Mouse (Mus musculus) hindbrain, embryonic 15.5 days (tissue): Measurements from ENCODE around the gene Slc9a2. TPM values are rescaled to one million over a fixed set of nuclear protein-coding genes. Genes with fewer than 3 reads are reported as not detected.

Source experiments
- ATAC-seq: fragments of 200-750 bp; cut with Nextera tagmentation; 2 replicates; pipeline ENCODE4 v1.8.0; 2017; ENCODE audit warnings: low read depth, moderate number of reproducible peaks, moderate TSS enrichment; ENCODE audit not compliant: low FRiP score
- H3K27ac ChIP-seq: fragments of 300-500 bp; sonication (generic); replicated peaks from 2 replicates; pipeline ENCODE4 v1.5.1; 2015; ENCODE audit warnings: mild to moderate bottlenecking, inconsistent platforms
- H3K27me3 ChIP-seq: fragments of 300-500 bp; sonication (generic); 2 replicates; pipeline ENCODE4 v1.6.1; 2015; ENCODE audit warnings: control low read depth, inconsistent platforms
- H3K36me3 ChIP-seq: fragments of 300-500 bp; sonication (generic); 2 replicates; pipeline ENCODE4 v1.6.1; 2015; ENCODE audit warnings: control low read depth, inconsistent platforms
- H3K4me1 ChIP-seq: fragments of 300-500 bp; sonication (generic); replicated peaks from 2 replicates; pipeline ENCODE4 v1.6.1; 2015; ENCODE audit warnings: control low read depth, inconsistent platforms
- H3K4me2 ChIP-seq: fragments of 300-500 bp; sonication (generic); 2 replicates; pipeline ENCODE4 v1.6.1; 2015; ENCODE audit warnings: moderate library complexity, mild to moderate bottlenecking, inconsistent platforms
- H3K4me3 ChIP-seq: fragments of 300-500 bp; sonication (generic); 2 replicates; pipeline ENCODE4 v1.5.1; 2015; ENCODE audit warnings: mild to moderate bottlenecking, inconsistent platforms
- H3K9ac ChIP-seq: fragments of 300-500 bp; sonication (generic); 2 replicates; pipeline ENCODE4 v1.6.1; 2015; ENCODE audit warnings: inconsistent platforms
- H3K9me3 ChIP-seq: fragments of 300-500 bp; sonication (generic); 2 replicates; pipeline ENCODE4 v1.6.1; 2016; ENCODE audit warnings: control low read depth, inconsistent platforms
- WGBS: fragments of 180-500 bp; shearing (Covaris S2); methylation state at CpG from one replicate; pipeline ENCODE4 v1.1.7; 2015; 5-methylcytosine and 5-hydroxymethylcytosine counted together
- polyA plus RNA-seq: library from polyadenylated mRNA; unstranded; fragments of >200 nt; fragmentation: Nextera tagmentation; extraction: Ambion mirVana; gene quantifications from 2 replicates; pipeline ENCODE4 v1.2.1, GENCODE M21; 2015

Gene Slc9a2
- polyA plus RNA-seq, 1 experiment from 2014 or later: 0.39 TPM

DNA sequence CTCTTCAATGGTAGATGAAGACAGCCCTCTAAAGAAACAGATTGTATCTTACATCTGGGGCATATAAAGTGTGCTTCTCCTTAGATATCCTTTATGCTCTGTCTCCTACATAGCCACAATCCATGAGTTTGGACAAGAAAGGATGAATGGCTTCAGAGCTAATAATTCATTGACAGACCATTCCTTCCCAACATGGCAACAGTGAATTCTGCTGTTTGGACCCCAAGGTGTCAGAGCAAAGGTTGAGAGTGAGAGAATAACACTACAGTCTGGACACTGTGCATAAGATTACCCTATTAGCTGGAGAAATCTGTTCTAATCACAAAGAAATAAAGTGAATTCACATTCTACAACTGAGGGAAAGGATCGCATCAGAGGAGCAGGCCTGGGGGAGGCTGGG, 115.1 kb downstream of the Slc9a2 start:
- no peak for ATAC-seq
- no peak overlapping the region for H3K4me3 ChIP-seq
- H3K9me3 ChIP-seq: no peaks in the 10 kb centered on the region
- peaks cover 6% of the 10 kb centered on the region for H3K4me1 ChIP-seq
- WGBS: 91% methylated on average over 1 of the region's 1 CpGs
- no peaks in the 10 kb centered on the region for H3K36me3 ChIP-seq
- no peak overlapping the region for H3K4me2 ChIP-seq
- no peak overlapping the region for H3K9ac ChIP-seq
- no peaks in the 10 kb centered on the region for H3K27me3 ChIP-seq
- no peak overlapping the region for H3K27ac ChIP-seq

DNA sequence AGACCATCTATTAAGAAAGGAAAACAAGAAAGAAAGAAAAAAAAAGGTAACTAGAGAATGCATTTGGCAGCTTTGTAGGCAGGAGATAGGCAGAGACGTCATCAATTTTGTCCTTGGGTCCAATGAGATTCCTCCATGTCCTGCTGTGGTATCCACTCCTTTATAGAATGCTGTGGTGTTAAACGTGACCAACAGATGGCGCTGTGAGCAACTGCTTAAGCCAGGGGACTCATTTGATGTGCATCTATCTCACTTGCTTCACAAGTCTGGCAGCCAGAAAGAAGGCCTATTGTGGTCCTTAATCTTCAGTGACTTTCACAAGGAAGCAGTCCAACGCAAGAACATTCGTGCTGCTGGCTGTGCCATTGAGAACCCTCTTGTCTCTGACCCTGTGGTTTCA, 117.0 kb downstream of the Slc9a2 start:
- no peak overlapping the region for H3K4me3 ChIP-seq
- H3K9me3 ChIP-seq: no peaks in the 10 kb centered on the region
- no peaks in the 10 kb centered on the region for H3K4me1 ChIP-seq
- ATAC-seq: peak; percentile 59; the same call in 1 of the 2 replicates
- H3K36me3 ChIP-seq: no peaks in the 10 kb centered on the region
- no peaks in the 10 kb centered on the region for H3K27me3 ChIP-seq
- H3K27ac ChIP-seq: no peak overlapping the region
- H3K9ac ChIP-seq: no peak overlapping the region
- no peak overlapping the region for H3K4me2 ChIP-seq
- 15% methylated on average over 5 of the region's 5 CpGs for WGBS

DNA sequence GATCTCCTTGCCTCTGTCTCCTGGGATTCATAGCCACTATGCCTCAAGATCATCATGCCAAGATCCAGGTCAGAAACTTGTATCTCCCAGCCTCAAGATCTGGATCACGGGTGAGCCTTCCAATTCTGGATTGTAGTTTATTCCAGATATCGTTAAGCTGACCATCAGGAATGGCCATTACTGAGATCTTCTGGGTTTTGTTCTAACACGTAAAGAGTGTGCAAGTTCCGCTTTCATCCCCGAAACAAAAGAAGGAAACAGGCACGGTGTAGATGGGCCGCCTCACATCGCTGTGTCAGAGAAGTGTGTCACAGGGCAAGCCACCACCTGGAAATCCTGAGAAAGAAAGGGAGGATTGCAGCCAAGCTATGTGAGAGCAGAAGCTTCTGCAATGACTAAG, 118.7 kb downstream of the Slc9a2 start:
- H3K27ac ChIP-seq: no peak overlapping the region
- H3K4me3 ChIP-seq: no peak overlapping the region
- no peak overlapping the region for H3K9ac ChIP-seq
- no peak overlapping the region for H3K4me2 ChIP-seq
- no peaks in the 10 kb centered on the region for H3K9me3 ChIP-seq
- 93% methylated on average over 8 of the region's 8 CpGs for WGBS
- H3K36me3 ChIP-seq: no peaks in the 10 kb centered on the region
- no peaks in the 10 kb centered on the region for H3K4me1 ChIP-seq
- no peak for ATAC-seq
- no peaks in the 10 kb centered on the region for H3K27me3 ChIP-seq

DNA sequence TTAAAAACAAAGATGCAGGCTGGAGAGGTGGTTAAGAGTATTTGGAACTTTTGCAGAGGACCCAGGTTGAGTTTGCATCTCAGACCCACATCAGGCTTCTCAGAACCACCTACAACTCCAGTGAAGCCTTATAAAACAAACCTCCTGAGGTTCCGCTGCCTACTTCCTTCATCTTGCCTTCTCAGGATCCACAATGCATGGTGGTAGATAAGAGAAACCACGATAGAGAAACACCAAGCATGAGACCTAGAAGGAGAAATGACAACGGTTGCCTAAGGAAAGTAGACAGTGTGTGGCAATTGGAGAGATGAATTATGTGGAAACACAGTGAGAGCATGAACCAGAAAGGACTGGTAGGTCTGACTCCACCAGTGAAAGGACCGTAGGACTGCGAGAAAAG, 120.5 kb downstream of the Slc9a2 start:
- Histone ChIP-seq H3K4me1 (no peaks in the 10 kb centered on the region), H3K9ac (no peak overlapping the region), H3K4me2 (no peak overlapping the region), H3K36me3 (no peaks in the 10 kb centered on the region), H3K27ac (no peak overlapping the region), H3K27me3 (no peaks in the 10 kb centered on the region), H3K9me3 (no peaks in the 10 kb centered on the region), H3K4me3 (no peak overlapping the region)
- 85% methylated on average over 5 of the region's 5 CpGs for WGBS
- ATAC-seq: no peak

DNA sequence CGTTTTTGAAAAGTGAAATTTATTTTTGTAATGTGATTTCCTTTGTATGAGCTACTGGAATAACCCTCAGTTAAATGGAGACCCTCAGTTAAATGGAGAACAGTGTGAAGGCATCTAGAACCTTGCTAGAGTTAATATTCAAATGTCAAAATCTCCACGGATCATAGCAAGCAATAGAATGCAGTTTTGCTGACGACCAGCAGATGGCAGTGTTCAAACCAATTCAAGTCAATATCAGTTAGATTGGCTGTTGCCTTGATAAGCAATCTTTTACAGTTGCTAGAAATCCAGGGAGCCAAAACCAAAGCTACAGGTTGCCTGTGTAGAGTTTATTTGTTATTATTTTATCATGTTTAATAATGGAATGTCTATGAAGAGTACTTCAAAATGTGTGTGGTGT, 122.4 kb downstream of the Slc9a2 start:
- Histone ChIP-seq H3K36me3 (no peaks in the 10 kb centered on the region), H3K27me3 (no peaks in the 10 kb centered on the region), H3K4me3 (no peak overlapping the region), H3K4me2 (no peak overlapping the region), H3K9ac (no peak overlapping the region), H3K27ac (no peak overlapping the region), H3K9me3 (no peaks in the 10 kb centered on the region), H3K4me1 (no peaks in the 10 kb centered on the region)
- WGBS: 23% methylated on average over 3 of the region's 3 CpGs
- ATAC-seq: no peak

DNA sequence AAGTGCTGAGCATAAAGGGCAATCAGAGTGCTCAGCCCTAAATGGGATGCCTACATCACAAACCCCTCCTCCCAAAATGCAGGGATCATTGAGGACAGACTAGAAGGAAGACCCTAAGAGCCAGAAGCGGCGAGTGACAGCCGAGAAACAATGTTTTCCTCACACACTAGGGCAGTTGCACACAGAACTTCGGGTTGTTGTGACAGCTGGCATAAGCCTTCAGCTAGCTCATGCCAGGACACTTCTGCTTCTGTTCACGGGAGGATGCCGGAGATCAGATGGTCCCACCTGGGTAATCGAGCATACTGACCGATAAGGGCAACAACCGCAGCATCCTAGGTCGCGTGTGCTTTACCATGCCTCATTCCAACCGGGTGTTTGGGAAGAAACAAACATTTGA, 123.7 kb downstream of the Slc9a2 start:
- no peaks in the 10 kb centered on the region for H3K36me3 ChIP-seq
- no peaks in the 10 kb centered on the region for H3K4me1 ChIP-seq
- no peak for ATAC-seq
- no peak overlapping the region for H3K27ac ChIP-seq
- 90% methylated on average over 12 of the region's 12 CpGs for WGBS
- H3K4me3 ChIP-seq: no peak overlapping the region
- H3K27me3 ChIP-seq: no peaks in the 10 kb centered on the region
- H3K9ac ChIP-seq: no peak overlapping the region
- no peak overlapping the region for H3K4me2 ChIP-seq
- no peaks in the 10 kb centered on the region for H3K9me3 ChIP-seq

DNA sequence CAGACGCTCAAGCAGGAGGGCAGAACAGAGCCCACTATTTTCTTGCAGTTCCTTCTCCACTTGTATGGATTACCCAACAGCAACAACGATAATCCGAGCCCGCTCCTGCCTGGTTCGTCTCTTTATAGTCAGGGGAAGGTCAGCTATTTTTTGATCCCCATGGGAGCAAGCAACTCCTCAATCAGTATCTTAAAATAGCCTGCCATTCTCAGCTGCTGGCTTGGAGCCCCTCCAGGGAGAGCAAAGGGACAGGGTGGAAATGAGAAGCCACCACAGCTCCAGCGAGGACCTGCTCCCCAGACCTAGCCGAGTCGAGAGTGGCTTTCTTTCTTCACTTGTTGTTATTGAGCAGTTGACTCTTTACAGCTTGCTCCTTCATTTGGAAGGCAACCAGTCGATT, 125.0 kb downstream of the Slc9a2 start, which contains the start of gene Tmem182:
Tmem182 (plus strand) TSS at position 251 of the 400 bp plus-strand sequence.
- no peaks in the 10 kb centered on the region for H3K9me3 ChIP-seq
- WGBS: 72% methylated on average over 9 of the region's 9 CpGs

DNA sequence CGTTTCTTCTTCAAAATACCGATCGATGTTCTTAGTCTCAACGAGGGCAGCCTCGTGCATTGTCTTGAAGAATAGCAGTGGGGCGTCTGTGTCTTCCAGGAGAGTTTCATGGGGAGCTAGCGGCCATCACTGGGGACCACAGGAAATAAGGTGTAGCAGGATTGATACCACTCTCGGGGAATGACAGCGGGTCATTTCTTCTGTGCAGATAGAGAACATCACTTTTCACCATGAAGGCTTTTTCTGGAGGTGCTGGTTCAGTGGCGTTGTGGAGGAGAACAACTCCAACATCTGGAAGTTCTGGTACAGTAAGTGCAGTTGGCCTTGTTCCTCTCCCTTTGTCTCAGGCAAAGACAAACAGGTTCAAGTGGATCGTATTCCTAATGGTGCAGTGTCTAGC, 125.5 kb downstream of the Slc9a2 start:
- Histone ChIP-seq H3K9ac (no peak overlapping the region), H3K36me3 (no peaks in the 10 kb centered on the region), H3K27ac (no peak overlapping the region), H3K27me3 (no peaks in the 10 kb centered on the region), H3K4me3 (no peak overlapping the region), H3K9me3 (no peaks in the 10 kb centered on the region), H3K4me2 (no peak overlapping the region), H3K4me1 (no peaks in the 10 kb centered on the region)
- WGBS: 92% methylated on average over 11 of the region's 11 CpGs
- no peak for ATAC-seq

More for the DNA sequence above, 125.0 kb downstream of the Slc9a2 start, which contains the start of gene Tmem182:
- H3K27ac ChIP-seq: no peak within 1 kb of the TSS
- no peaks in the 10 kb centered on the region for H3K36me3 ChIP-seq
- H3K4me1 ChIP-seq: no peaks in the 10 kb centered on the region
- no peaks in the 10 kb centered on the region for H3K27me3 ChIP-seq
- H3K9ac ChIP-seq: no peak within 1 kb of the TSS
- no peak within 1 kb of the TSS for H3K4me2 ChIP-seq
- H3K4me3 ChIP-seq: no peak within 1 kb of the TSS
- no peak for ATAC-seq

DNA sequence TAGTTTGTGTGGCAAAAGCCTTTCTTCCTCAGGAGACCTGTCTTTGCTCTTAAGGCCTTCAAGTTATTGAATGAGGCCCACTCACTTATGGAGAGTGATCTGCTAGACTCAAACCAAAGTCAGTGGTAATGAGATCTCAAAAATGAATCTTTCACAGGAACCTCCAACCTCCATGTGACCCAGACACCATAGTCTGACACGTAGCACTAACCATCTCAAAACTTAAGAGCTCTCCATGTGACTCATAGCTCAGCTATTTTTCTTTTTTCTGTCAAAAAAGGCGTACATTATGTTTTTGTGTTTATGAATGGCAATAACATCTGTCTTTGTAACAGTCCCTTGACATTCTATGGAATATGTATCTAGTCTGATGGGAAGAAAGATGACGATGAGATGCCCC, 128.3 kb downstream of the Slc9a2 start:
- Histone ChIP-seq H3K9me3 (no peaks in the 10 kb centered on the region), H3K4me1 (no peaks in the 10 kb centered on the region), H3K27ac (no peak overlapping the region), H3K27me3 (no peaks in the 10 kb centered on the region), H3K9ac (no peak overlapping the region), H3K4me2 (no peak overlapping the region), H3K36me3 (no peaks in the 10 kb centered on the region), H3K4me3 (no peak overlapping the region)
- 85% methylated on average over 3 of the region's 3 CpGs for WGBS
- no peak for ATAC-seq

DNA sequence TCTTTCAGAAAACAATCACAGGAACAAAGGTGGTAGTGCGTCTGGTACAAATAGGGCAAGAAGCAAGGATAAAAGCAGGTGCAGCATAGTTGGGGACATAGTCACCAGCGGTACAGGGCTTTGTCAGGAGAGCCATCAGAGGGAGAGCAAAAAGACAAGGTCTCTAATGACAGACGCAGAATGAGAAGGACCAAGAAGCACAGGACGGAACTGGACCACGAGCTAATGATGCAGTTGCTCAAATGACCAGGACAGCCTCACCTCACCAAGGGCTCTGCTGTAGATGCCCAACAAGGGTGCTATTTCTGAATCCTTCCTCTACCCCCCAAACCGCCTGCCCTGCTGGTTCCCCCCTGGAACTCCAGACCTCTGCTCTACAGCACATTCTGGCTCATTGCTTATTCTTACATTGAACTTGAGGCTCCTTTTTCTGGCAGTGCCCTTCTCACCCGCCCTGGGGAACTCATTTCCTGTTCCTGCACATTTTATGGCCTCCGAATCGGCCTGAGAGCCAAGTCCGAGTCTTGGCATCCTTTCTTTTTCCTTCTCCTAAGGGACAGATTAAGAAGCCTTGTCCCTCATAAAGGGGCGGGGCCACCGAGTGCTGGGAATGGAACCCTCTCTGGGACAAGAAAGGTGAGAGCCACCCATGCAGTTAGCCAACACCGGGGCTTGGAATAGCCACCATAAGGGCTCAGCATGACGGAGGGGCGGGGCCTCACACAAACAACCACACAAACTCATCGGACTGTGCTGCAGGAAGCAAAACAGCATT, 134.9 kb downstream of the Slc9a2 start:
- H3K9ac ChIP-seq: no peak overlapping the region
- WGBS: 68% methylated on average over 16 of the region's 16 CpGs
- H3K27ac ChIP-seq: no peak overlapping the region
- H3K36me3 ChIP-seq: no peaks in the 10 kb centered on the region
- no peaks in the 10 kb centered on the region for H3K27me3 ChIP-seq
- no peak overlapping the region for H3K4me3 ChIP-seq
- H3K4me1 ChIP-seq: no peaks in the 10 kb centered on the region
- no peak overlapping the region for H3K4me2 ChIP-seq
- no peak for ATAC-seq
- H3K9me3 ChIP-seq: no peaks in the 10 kb centered on the region

Other genes with a start within 250 kb of the Slc9a2 start
- gene Il18r1, start 215.0 kb upstream of the Slc9a2 start, polyA plus RNA-seq: not detected in 2 replicates
- not detected in 2 replicates for gene Il18rap, start 165.2 kb upstream of the Slc9a2 start, polyA plus RNA-seq
- gene Slc9a4, start 100.5 kb upstream of the Slc9a2 start, polyA plus RNA-seq: 0.08 TPM in 1 of 2 replicates, not detected in the other
- gene Mfsd9, start 110.1 kb downstream of the Slc9a2 start, polyA plus RNA-seq: 7.2 and 8.0 TPM in 2 replicates
- gene Tmem182, start 125.0 kb downstream of the Slc9a2 start, polyA plus RNA-seq: 0.06 and 0.09 TPM in 2 replicates